Mouse (Mus musculus) embryo, embryonic 10 days (tissue): ENCODE measurements at regions not wholly inside any gene's neighbourhood (a gene's known extent, or its start where the extent isn't known, plus 50 kb on each side); places are given as distances from the start of the nearest gene placed in this dataset.
A peak's percentile ranks its signal among the peaks of the same experiment; 100 is the strongest.
"Not testable (repeated sequence)": the region's sequence is repeated elsewhere in the genome, so short reads cannot be mapped to it uniquely, and the experiment has no call there.

Experiments used
- DNase-seq: peaks from one replicate; pipeline ENCODE4 v3.0.0-alpha.2; 2015; ENCODE audit warnings: low spot score

- no peak for DNase-seq
Measured at GRCm38 (mm10) chr6:70160442-70160841, 631.6 kb downstream of the Rpia start.

GRCm38 (mm10) chr6:70155771-70156170, 636.3 kb downstream of the Rpia start:
- not testable (repeated sequence) for DNase-seq

GRCm38 (mm10) chr6:70151098-70151838, 640.8 kb downstream of the Rpia start:
- not testable (repeated sequence) for DNase-seq

- peak; percentile 5 for DNase-seq
Measured at GRCm38 (mm10) chr6:70146986-70147385, 645.0 kb downstream of the Rpia start.

GRCm38 (mm10) chr6:70143341-70143740, 648.7 kb downstream of the Rpia start:
- DNase-seq = not testable (repeated sequence)

GRCm38 (mm10) chr6:70116811-70117210, 675.2 kb downstream of the Rpia start:
- no peak for DNase-seq

GRCm38 (mm10) chr6:70111892-70112291, 680.1 kb downstream of the Rpia start:
- DNase-seq = no peak

- DNase-seq = not testable (repeated sequence)
Measured at GRCm38 (mm10) chr6:70109412-70109811, 682.6 kb downstream of the Rpia start.

- no peak for DNase-seq
Measured at GRCm38 (mm10) chr6:70103781-70104180, 688.3 kb downstream of the Rpia start.

- DNase-seq = not testable (repeated sequence)
Measured at GRCm38 (mm10) chr6:70103174-70103573, 688.9 kb downstream of the Rpia start.

- DNase-seq = no peak
Measured at GRCm38 (mm10) chr6:70088041-70088440, 704.0 kb downstream of the Rpia start.

GRCm38 (mm10) chr6:70073841-70074240, 718.2 kb downstream of the Rpia start:
- no peak for DNase-seq

GRCm38 (mm10) chr6:70072007-70072406, 720.0 kb downstream of the Rpia start:
- no peak for DNase-seq

- no peak for DNase-seq
Measured at GRCm38 (mm10) chr6:70067716-70068415, 724.2 kb downstream of the Rpia start.

- no peak for DNase-seq
Measured at GRCm38 (mm10) chr6:70059028-70059427, 733.0 kb downstream of the Rpia start.

- no peak for DNase-seq
Measured at GRCm38 (mm10) chr6:70058374-70058773, 733.7 kb downstream of the Rpia start.

GRCm38 (mm10) chr6:70040894-70041293, 751.1 kb downstream of the Rpia start:
- DNase-seq = no peak

GRCm38 (mm10) chr6:70033674-70034073, 758.4 kb downstream of the Rpia start:
- peak; percentile 7 for DNase-seq

GRCm38 (mm10) chr6:70011555-70011954, 780.5 kb downstream of the Rpia start:
- no peak for DNase-seq
